Mouse (Mus musculus) urinary bladder, postnatal 10 days (tissue): Measurements from ENCODE around the gene Gm42791.

Experiments used
- DNase-seq: peaks from one replicate; pipeline ENCODE4 v3.0.0; 2022; ENCODE audit warnings: low spot score

Gene Gm42791

DNA sequence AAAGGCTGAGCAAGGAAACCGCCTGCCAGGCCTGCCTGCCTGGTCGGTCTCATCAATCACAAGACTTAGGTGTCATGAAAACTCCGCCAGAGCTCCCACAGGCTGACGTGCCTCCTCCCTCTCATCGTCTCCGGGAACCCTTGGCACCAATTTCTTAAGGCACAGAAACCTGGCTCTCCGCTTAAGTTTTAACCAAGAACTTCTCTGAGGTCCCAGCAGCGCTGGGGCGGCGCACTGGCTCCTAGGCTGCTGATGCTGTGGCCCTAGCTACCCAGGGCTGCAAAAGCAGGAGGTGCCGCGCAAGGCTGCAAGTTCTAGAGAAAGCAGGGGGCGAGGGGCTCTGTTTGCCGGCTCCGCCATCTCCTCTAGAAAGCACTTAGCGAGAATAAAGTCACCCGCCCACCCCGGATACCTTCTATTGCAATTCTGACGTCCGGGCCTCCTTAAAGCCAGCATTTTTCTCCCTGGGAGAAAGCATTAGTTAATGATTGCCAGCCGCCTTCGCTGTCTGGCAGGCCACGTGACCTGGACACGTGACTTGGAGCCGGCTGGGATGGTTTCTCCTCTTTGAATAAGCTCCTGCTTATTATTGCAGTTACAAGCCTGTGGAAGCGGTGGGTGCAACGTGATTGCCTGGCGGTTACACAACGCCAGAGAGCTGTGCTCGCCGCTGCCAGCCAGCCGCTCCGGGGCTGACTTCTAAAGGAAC lies at the start of gene Gm42791:
TSS of gene Gm42791 (minus strand) at position 442 of the 709 bp plus-strand sequence.
- DNase-seq, result peak; percentile 71

DNA sequence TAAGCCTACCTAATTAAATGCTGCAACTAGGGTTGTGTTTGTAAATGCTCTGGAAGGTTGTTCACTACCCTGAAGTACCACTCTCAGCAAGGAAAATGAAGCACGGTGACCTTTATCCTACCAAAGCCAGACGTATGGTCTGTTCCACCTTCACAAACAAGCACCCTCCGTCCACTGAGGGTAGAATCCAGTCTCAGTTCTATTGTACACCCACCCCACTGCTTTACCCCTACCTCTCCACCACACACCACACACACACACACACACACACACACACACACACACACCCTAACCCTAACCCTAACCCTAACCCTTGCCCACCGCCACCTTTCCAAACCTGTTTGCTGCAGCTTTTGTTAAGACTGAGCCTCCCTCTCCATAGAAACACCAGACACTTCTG lies 49.1 kb upstream of the Gm42791 start:
- DNase-seq, result no peak

DNA sequence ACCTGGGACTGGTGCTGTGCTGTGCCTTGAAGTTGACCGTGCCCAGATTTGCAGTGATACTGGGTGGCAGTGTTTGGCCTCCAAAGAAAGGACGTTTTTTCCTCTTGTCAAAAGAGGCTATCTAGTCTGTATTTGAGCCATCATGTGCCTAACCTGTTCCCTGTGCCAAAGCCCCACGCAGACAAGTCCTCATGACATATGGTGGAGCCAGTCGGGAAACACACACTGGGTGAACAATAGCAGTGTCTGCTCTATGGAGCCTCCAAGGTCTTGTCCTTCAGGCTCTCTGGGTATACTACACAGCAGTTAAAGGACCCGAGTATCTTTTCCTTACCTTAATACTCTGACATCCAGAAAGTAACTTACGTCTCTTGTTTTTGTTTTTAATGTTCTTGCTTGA lies 48.3 kb upstream of the Gm42791 start:
- no peak for DNase-seq

DNA sequence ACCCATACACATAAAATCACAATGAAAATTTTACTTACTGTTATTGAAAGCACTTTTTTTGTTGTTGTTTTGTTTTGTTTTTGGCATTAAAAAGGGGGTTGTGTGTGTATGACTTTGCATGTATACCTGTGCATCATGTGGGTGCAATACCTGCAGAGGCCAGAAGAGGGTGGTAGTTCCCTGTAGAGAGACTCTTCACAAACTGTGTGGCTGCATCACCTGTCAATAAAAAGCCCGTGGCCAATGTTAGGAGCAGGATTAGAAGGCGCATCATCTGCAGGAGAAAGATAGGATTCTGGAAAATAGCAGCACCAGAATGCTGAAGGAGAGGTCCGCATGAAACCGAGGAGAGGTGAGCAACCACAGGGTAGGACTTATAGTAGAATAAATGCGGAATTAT lies 44.9 kb upstream of the Gm42791 start:
- DNase-seq, result no peak

DNA sequence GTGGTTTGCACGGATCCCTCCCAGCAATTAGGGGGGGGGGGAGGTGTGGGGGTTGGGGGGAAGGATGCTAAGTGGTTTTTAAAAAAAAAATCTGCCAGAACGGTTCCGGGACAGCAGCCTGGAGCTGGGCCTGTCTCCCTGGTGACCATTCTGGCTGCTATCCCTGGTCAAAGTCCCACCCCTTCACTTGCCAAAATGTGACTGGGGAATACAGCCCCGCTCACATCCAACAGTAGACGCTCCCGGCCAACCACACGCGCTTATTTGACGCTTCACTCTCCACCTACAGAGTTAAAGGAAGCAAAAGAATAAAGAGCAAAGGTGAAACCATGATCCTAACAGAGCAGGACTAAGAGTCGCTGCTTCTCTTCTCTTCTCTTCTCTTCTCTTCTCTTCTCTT lies 42.8 kb upstream of the Gm42791 start:
- no peak for DNase-seq

DNA sequence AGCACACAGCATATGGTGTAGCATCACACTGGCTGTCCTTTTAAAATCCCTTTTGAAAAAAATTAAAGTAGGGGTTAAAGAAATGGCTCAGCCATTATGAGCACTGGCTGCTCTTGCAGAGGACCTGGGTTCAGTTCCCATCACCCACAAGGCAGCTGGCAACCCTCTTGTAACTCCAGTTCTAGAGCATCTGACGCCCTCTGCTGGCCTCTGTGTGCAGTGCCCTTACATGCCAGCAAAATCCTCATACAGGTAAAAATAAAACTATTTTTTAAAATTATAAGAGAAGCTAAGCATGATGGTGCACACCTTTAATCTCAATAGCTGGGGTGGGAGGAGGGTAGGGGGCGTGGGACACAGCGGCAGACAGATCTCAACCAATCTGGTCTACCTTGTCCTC lies 42.0 kb upstream of the Gm42791 start:
- no peak for DNase-seq

DNA sequence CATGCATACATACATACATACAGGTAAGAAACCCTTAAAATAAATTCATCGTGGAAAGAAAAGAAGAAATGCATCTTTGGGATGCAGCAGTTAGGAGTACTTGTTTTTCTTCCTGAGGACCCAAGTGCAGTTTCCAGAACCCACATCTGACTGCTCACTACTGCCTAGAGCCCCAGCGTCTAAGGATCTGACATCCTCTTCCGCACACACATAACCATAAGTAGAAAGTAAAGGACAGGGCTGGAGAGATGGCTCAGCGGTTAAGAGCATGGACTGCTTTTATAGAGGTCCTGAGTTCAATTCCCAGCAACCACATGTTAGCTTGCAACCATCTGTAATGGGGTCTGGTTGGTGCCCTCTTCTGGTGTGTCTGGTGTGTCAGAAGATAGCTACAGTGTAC lies 37.5 kb upstream of the Gm42791 start:
- no peak for DNase-seq

DNA sequence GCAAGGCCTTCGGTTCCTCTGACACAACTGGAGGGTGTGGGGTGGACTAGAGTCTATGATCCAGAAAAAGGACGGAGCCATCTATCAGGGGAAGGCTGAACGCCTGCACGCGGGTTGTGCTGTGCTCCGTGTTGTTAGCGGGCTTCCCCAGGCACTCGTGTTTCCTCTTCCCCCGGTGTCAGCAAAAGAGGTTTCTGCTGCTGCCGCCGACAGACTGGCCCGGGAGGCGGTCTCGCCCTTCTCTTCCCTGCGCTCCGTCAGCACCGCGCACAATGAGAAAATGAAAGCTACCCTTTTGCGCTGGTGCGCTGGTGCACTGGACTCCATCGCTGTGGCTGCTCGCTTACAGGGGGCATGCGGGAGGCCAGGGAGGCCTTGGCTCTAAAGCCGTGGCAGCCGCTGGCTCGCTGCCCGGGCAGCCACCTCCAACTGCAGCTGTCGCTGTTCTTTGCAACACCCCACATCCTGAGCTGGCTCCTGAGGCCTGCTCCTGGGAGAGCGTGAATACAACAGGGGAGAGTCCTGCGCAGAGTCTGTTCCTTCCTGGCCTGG lies 36.3 kb upstream of the Gm42791 start:
- no peak for DNase-seq

DNA sequence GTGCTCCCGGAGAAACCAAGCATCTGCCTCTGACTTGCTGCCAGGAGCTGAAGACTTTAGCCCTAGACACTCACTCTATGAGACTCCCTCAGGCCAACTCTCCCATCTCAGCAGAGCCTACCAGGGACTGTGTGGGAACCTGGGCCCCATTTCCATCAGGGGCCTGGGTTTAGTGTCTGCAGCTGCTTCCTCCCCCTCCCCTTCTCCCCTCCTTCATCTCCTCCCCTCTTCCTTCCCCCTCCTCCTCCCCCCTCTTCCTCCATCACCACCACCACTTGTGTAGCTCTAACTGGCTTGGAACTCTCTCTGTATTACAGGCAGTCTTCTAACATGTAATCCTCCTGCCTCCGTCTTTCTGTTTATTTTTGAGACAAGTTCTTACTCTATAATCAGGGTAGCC lies 35.2 kb upstream of the Gm42791 start:
- DNase-seq, result no peak

DNA sequence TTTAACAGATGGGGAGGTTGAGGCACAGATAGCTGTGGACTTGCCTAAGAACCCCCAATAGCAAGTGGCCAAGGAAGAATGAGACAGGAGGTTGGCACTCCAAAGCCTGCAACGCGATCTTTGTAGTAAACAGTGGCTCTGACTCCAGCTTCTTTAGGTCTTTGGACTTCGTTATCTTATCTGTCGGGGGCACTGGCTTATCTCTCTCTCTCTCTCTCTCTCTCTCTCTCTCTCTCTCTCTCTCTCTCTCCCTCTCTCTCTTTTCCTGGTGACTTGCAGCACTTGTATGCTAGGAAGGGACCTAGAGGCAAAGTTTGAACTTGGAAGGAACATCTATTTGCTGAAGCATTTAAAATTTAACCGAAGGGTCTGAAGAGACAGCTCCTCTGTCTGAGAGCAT lies 33.4 kb upstream of the Gm42791 start:
- DNase-seq, result no peak

DNA sequence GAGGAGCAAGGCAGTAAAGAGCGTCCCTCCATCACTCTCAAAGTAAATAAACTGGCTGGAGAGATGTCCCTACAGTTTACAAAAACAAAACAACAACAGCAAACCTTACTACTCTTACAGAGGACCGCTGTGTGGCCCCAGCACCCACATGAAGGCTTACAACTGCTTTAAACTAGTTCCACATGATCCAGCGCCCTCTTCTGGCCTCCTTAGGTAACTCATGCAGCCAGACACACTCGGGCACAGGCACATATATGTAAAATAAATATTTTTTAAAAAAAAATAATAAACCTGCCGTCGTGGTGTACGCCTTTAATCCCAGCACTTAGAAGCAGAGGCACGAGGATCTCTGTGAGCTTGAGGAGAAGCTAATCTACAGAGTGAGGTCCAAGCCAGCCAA lies 32.4 kb upstream of the Gm42791 start:
- DNase-seq, result no peak

DNA sequence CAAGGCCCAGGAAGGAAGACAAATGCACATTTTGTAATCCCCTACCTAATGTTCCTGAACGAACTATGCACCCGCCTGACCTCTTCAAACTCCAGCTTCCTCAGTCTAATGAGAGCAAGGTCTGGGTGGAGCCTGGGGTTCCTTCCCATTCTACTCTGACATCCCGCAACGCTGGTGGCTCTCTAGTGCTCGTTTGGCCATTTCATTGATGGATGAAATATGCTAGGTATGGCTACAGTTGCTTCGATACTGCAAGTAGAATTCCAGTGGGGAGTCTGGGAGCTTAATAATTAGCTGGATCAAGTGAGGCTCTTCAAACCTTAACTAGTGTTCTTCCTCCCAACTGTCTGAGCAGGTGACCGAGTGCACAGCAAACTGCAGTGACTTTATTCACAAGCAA lies 26.2 kb upstream of the Gm42791 start:
- DNase-seq, result no peak

DNA sequence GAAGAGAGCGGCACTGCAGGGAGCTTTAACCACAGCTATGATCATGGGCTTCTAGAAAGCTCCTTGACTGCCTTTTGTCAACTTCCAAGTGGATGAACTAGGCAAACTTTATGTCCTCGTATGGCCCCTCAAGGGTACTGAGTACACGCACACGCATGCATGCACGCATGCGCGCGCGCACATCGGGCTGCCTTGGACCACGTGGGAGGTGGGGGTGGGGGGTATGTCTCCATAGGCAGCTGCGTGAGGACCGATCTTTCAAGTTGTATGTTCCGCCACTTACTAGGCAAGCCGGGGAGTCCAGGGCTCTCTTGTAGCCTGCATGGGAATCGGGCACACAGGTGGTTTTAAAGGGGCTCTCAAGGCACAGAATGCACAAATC lies 25.7 kb upstream of the Gm42791 start:
- no peak for DNase-seq

DNA sequence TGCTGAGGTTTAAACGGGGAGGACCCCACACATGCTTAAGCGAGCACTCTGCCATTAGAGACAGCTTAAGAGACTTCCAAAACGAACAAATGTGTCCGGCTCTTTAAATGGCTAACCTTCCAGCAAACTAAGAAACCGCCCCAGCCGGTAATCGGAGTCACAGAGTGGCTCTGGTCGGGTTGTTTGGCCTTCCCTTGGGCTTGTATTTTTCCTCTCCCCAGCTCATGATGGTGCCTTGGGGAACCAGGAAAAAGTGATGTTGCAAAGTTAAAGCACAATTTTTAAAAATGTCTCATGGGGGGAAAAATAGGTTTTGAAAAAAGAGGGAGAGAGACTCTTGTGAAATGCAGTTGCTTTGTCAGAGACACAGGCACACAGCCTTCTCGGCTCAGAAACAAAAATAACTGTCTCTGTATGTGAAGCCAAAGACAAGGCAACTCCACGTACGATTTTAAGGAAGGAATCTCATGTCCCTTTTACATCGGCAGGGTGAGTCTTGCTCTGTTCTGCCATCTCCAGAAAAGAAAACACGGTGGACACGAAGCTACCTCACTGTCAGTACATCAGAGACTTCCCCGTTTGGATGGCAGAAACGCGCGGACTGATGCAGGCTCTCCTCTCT lies 25.2 kb upstream of the Gm42791 start:
- no peak for DNase-seq

DNA sequence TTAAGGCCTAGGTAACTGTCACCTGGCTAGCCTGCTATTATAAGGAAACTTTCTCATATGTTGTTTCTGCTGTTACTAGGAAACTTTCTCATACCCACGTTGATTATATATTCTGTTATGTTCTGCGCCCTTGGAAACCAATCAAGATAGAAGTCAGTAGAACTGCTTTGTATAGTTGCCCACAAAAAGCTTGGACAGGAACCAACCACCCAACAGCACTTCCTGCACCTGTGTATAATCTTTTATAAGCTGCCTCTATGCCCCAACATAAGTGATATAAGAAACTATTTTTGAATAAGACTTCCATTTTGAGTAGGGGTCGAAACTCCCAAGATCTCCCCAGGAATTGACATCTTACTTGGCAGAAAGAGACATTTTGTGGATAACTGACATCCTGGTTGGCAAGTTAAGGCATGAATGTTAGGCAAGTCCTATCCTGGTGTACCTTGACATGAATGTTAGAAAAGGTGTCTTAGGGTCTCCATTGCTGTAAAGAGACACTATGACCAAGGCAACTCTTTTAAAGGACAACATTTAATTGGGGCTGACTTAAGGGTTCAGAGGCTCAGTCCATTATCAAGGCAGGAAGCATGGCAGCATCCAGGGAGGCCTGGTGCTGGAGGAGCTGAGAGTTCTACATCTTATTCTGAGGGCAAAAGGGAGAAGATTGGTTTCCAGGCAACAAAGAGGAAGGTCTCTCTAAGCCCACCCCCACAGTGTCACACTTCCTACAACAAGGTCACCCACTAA lies 22.9 kb upstream of the Gm42791 start:
- no peak for DNase-seq

DNA sequence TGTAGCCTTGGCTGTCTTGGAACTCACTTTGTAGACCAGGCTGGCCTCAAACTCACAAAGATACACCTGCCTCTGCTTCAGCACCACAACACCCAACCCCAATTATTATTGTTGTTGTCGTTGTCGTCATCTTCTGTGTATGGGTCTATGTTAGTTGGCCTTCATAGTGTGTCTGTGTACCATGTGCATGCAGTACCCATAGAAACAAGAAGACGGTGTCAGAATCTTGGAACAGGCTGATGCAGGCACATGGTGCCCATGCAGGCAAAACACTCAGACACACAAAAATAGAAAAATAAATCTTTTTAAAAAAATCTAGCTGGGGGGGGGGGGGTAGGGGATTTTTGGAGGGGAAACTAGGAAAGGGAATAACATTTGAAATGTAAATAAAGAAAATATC lies 22.2 kb upstream of the Gm42791 start:
- DNase-seq, result no peak

DNA sequence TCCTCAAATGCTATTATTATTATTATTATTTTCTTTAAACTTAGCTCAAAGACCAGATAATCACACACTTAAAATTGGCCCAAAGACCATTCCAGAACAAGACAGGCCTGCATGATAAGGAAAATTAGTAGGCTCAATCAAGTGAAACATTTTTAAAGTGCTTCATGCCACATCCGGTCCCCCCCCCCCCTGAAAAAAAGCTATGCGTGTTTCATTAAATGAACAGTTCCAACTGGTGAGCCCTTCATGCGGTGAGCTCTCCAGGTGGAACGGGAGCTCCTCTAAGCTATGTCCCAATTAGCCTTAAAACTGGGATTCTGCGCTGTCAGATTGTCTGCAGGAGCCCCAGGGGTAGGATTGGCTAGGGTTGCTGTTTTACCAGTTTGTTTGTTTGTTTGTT lies 21.3 kb upstream of the Gm42791 start:
- no peak for DNase-seq

DNA sequence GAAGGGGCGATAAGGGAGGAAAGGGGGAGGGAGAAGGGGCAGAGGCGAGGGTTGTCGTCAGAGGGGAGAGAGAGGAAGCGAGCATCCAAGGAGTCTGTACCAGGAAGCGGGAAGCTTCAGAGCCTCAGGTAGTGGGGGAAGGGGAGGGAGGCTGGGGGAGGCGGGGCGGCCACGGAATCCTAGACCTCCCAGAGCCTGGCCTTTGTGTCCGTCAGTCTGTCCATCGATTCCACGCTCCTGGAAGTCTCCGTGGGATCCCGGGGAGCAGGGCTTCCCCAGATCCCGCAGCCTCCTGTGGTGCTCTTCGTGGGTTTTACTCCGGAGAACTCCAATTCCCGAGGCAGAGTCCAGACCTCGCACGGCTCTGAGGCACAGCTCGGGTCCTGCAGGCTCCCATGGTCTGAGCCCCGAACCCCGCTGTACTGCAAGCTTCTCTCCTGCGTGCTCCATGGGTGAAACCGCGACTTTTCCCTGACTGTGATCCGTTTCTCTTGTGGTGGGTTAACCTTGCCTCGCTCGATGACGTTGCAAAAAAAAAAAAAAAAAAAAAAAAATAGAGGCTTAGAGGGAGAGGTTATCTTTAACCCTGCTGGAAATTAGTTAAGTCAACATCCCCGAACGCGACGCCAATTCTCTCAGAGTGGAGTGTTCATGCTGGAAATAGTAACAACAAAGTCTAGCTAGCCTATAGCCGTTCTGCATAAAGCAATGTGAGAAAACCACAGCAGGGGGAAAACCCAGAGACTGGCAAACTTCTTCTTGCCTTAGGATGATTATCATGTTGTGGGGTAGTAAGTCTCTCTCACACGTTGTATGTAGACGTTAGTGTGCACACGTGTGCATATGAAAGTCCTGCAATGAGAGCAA lies 20.6 kb upstream of the Gm42791 start:
- no peak for DNase-seq

DNA sequence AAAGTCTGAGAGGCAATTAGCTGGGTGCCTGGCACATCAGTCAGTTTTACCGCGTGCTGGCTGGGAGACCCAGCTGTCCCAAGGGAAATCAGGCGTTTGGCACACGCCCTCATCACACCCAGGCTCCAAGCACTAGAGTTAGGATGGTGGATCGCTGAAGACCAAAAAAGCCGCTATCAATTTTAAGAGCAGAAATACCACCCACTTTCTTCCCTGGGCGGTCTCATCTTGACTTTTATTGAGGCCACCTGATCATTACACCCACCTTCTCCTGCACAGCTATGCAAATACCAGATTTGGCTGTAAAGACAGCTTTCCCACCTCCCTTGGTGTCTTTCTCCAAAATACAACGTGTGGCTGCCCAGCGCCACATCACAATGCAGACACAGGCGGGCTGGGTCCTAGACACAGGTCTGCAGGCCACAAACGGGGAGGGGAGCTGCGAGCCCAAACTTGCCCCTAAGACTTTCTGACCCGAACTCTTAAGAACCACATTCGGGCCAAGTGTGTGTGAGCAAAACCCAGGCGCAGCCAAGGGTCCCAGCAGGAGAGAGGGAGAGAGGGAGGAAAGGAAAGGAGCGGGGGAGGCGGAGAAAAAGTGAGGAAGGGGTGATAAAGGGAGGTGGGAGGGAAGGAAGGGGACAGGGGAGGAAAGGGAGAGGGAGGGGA lies 19.8 kb upstream of the Gm42791 start:
- no peak for DNase-seq

DNA sequence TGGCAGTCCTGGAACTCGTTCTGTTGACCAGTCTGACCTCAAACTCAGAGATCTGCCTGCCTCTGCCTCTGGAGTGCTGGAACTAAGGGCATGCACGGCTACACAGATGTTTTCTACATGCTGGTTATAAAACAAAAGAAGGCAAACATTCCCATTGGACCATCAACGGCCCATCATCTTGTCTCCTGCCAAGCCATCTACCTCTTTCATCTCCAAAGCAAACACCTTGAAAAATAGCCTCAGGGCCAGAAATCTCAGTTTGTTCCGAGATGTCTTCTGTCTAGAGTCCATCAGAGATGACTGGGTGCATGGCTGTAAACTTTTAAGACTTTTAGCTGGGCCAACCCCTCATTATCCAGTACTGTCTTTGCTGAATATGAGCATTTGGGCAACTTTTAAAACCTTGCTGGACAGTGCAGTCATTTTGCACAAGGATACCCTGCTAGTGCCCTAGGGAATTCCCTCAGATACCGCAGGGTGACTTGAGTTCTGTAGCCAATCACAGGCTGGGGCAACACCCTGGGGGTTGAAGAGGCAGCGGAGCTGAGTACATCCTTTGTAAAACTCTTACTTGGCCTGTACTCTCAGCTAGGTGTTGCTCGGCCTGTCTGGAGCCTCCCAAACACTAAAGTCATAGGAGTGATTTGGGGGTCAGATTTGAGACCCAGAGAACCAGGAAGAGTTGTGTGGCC lies 19.0 kb upstream of the Gm42791 start:
- no peak for DNase-seq

DNA sequence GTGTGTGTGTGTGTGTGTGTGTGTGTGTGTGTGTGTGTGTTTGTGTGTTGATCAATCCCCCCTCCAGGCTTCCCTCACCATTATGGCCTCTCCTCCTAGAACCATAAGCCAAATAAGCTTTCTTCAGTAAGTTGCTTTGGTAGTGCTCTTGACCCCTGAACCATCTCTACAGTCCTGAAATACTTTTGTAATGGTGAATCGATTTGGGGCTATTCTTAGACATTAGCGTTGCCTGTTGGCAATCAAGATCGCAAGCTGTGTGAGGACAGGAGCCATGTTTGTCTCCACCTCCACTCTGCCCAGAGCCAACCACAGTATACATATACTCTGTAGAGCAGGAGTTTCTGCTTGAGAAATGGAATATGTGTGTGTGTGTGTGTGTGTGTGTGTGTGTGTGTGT lies 14.2 kb upstream of the Gm42791 start:
- DNase-seq, result no peak
